Mouse (Mus musculus) left cerebral cortex, postnatal 10 days (tissue): ENCODE data around the gene Hoxc10. TPM values are rescaled to one million over a fixed set of nuclear protein-coding genes. Genes with fewer than 3 reads are reported as not detected.
A peak's percentile ranks its signal among the peaks of the same experiment; 100 is the strongest.

Experiments used
- DNase-seq, 2 experiments: peaks; one replicate each; pipeline ENCODE4 v3.0.0; 2021 to 2022; ENCODE audit warnings: low spot score in 2 of 2, mixed read lengths in 1 of 2; ENCODE audit errors: extremely low spot score in 1 of 2
- intact Hi-C: fragments of 180-260 bp; cut with DNase I; formaldehyde crosslinking; loops from one replicate; pipeline ENCODE4 v1.15.1; 2025
- total RNA-seq, 2 experiments: library from RNA; stranded (reverse); gene quantifications; 2 replicates each; pipeline ENCODE4 v1.2.3; 2021

The Hoxc10 gene
- total RNA-seq, 2 experiments from 2014 or later, result not detected

DNA sequence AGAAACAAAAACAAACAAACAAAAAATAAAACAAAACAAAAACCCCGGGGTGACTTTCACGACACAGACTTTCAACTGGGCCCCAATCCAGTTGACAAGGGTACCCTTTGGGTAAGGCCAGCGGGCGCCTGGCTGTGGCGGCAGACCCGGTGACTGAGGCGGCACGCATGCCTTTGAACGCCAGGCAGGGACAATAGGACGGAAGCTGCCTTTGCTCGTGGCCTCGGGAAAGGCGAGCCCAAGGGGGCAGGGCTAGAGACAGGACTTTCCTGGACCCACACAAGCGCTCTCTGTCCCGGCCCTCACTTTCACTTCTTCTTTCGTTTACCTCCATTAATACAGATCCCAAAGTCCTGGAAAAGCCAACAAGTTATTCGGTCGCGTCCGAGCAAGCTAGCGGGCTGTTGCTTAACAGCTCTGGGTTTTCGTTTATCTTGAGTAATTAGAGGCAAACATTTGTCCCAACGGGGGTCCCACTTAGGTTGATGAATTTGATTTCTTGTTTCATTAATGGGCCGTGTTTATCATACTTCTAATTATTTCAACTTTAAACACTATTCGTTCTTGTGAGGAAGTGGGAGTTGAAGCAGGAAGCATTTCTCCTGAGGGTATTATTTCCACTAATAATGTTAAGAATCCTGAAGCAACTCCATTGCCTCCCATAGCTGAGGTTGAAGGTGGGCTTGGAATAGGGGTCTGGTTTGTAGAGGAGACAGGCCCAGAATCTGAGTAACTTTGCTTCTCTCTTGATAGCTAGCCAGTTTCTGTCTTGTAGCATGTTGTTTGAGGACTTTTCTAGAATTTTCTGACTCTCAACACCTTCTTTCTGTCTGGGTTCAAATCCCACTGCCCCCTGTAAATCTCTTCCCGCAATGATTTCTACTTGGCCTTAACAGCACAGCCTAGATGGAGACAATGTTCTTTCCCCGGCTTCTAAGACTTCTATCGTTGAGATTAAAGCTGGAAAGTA, 2.6 kb upstream of the Hoxc10 start:
- no peak for DNase-seq
- intact Hi-C loops, result no loop called here

DNA sequence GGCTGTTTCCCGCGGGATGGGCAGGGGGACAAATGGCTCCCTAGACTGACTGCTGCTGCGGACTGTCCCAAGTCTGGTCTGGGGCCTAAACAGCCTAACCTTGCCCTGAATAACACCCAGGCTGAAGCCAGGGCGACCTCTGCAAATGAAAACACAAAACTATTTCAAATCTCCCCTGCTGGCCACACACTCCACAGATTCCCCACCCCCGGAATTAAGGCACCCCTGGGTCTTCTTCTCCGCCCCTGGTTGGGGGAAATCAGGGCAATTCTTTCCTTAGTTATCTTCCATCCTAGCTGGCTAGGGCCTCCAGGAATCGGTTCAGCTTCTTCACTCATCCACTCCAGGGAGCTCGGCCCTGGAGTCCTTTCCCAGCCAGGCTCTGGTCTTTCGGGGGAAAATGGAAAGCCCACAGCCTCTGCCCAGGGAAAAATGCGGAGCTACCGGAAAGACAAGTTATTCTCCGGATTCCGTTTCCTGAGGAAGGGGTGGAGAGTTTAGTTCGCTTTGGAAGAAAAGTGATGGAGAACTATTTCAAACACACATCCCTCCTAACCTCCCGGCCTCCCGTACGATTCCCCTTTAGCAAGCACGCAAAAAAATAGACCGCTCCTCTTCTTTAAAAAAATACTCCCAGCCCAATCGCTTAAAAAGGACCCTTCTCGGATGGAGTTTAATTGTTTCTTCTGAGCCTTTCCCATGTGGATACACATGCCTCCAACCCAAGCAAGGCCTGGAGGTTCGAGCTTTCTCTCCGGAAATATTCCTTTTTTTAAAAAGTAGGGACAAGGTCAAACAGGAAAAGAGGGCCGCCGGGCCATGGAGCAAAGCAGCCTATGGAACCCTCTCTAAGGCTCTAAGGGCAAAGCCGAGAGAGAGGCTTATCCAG, 1.3 kb upstream of the Hoxc10 start:
- DNase-seq, result no peak
- intact Hi-C loops, result no loop called here

DNA sequence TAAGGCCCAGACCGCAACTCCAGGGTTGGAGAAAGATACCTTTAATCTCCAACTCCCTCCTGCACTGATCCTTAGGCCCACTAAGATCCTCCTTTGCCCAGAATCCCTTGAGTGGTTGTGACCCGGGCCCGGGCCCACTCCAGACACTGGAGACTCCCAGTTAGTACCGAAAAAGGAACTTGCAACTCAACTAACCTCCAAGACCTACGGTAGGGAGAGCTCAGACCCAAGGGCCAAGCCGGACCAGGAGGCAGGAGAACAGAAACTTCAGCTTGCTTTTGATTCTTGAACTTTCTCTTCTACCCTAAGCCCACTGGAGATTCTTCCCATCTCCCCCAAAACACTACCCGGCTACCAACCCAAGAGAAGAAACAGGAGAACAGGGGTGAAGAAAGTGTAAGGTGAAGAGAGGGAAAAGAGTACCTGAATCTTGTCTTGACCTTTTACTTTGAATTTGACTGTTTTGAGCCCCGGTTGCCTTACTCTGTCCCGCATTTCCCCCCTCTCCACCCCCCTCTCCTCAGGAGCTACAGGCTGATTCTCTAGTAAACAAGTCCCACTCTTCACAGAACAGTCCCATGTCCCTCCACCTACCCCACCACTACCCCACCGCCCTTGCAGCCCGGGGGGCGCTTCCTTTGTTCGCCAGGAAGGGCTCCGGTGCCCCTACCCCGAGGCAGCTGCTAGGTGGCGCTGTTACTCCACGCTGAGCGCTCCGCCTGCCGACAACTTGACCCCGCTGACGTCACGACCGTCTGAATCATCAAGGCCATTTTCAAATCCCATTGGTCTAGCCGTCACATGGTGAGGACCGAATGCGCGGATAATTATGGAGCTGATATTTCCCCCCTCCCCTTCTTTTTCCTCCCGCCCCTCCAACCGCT, 462 bp upstream of the Hoxc10 start:
- peak in 1 of 2 experiments; percentile 70 for DNase-seq
- intact Hi-C loops, result no loop called here

DNA sequence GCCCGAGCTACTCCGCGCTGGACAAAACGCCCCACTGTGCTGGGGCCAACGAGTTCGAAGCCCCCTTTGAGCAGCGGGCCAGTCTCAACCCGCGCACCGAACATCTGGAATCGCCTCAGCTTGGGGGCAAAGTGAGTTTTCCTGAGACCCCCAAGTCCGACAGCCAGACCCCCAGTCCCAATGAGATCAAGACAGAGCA, 615 bp downstream of the Hoxc10 start, which contains the start of gene Hoxc5:
Gene Hoxc5 (plus strand): TSS at position 132 of the 199 bp plus-strand sequence.
- intact Hi-C loops, result no loop called here
- no peak for DNase-seq

DNA sequence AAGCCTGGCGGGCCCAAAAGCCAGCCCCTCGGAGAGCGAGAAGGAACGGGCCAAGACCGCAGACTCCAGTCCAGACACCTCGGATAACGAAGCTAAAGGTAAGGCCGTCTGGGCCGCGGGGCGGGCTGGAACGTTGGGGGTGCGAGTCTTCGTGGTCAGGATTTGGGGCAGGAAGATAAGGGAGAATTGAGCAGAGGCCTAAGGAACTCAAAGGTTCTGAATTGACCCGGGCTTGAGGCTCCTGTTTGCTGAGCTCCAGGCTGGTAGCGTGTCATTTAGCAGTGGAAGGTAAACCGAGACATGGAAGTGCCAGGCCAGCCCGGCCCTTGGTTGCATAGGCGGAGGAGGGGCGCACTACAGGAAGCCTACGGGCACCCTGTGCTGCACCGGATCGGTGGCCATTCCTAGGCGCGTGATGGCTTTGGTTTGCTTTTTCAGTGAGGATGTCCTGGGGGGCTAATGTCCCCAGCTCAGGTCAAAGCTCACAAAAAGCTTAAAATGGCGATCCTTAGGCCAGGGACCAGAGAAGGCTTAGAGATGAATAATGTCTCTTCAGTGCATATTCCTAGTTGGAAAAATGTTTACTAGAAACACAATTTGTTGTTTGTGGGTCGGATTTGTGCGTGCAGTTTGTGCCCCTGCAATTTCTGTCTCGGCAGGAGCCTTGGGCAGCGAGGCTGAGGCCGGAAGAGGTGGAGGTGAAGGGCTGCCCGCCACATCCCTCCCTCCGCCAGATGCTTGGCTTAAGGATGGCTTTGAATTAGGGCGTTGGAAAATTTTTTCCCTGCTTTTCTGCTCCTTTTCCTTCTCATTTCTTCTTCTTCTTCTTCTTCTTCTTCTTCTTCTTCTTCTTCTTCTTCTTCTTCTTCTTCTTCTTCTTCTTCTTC, 1.2 kb downstream of the Hoxc10 start:
- intact Hi-C loops, result no loop called here
- DNase-seq, result no peak

DNA sequence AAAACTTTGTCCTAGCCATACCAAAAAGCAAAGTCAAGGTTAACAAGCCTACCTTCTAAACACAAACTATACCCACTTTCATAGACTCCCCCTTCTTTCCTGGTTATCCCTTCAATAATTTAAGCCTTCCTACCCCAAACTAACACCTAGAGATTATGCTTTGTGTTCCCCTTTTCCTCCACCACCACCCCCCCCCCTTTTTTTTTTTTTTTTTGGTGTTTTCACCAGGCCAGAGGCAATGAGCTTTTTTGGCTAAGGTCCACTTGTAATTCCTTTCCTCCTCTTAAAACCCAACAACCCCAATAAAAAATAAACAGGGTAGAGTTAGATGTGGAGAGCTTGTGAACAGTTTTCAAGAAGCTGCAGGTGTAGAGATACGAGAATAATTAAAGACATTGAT, 2.7 kb downstream of the Hoxc10 start:
- DNase-seq, result no peak
- intact Hi-C loops, result no loop called here

DNA sequence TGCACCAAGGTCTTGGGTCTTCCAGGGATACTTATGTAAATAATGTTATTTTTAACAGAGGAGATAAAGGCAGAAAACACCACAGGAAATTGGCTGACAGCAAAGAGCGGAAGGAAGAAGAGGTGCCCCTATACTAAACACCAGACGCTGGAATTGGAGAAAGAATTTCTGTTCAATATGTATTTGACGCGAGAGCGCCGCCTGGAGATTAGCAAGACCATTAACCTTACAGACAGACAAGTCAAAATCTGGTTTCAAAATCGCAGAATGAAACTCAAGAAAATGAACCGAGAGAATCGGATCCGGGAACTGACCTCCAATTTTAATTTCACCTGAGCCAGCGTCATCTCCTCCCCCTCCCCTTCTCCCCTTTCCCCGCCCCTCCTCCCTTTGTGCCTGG, 4.1 kb downstream of the Hoxc10 start:
- intact Hi-C loops, result loop anchor here (5.0 kb wide), 1 partner anchor 208 kb away; no protein-coding TSS in a partner anchor
- DNase-seq, result no peak

DNA sequence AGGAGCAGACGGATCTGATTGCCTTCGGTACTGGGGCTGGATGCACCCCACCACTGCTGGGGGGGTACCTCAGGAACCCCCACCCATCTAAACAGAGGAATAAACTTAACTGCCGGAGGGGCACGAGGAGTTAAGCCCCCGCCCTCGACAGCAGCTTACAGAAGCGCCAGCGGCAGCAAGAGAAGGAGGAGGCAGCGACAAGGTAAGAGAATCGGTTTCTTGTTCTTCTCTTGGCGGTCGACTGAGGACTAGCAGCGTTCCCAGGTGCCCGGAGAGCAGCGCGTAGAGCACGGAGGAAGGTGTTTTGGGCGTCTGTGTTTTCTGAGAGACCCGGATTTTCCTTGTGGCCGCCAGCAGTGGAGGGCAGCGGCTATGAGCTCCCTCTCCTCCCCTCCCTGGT, 5.7 kb downstream of the Hoxc10 start:
- DNase-seq, result no peak
- intact Hi-C loops, result loop anchor here (5.0 kb wide), 1 partner anchor 210 kb away; no protein-coding TSS in a partner anchor

DNA sequence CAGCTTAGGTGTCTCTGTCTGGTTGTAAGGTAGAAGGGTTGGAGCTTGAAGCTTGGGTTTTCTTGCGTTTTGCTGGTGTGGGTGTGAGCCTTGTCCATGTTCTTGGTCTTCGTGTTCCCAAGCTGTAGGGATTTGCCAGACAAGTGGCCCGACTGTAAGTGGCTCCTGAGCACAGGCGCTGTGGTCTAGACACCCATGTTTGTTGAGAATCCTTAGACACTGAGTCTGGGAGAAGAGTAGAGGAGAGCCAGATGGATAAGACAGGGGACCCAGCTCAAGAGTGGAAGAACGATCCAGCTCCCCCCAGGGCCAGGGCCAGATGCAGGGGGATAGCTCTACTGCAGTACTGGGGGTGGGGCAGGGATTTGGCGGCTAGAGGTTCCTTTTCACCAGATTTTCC, 6.2 kb downstream of the Hoxc10 start:
- no peak for DNase-seq
- intact Hi-C loops, result loop anchor here (5.0 kb wide), 1 partner anchor 210 kb away; no protein-coding TSS in a partner anchor

DNA sequence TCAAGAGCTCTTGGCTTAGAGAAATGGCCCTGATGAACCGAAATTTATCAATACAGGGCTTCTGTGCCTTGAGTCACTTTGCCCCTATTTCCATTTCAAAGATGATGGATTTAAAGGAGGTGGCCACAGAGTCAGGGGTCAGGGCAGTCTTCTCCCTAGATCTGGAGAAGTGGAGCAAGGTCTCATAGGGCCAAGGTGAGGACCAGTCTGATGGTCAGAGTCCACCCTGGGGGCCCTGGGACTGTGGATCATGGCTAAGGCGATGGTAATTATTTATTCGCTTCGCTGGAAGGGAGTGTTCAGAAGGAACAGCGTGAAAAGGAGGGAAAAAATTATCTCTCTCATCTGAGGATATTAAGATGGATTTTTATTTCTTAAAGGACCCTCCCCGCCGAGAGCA, 8.4 kb downstream of the Hoxc10 start:
- no peak for DNase-seq
- intact Hi-C loops, result no loop called here

DNA sequence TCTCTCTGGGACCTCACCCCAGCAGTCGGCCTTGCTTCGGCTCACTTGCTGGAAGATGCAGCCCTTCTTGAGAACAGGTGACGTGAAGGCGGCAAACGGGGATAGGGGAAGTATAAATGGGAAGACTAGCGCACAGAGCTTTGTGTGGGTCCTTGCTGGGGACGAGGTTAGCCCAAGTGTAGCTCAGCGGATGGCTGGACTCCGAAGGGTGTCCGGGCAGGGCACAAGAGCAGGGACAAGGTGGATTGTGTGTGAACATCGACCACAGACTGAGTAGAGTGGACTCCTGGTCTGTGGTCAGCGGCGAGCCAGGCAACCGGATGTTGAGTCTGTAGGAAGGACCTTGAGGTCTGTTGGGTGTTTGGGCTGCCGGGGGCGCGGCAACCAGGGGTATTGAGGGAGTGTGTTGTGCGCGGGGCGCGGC, 9.1 kb downstream of the Hoxc10 start:
- intact Hi-C loops, result no loop called here
- no peak for DNase-seq

DNA sequence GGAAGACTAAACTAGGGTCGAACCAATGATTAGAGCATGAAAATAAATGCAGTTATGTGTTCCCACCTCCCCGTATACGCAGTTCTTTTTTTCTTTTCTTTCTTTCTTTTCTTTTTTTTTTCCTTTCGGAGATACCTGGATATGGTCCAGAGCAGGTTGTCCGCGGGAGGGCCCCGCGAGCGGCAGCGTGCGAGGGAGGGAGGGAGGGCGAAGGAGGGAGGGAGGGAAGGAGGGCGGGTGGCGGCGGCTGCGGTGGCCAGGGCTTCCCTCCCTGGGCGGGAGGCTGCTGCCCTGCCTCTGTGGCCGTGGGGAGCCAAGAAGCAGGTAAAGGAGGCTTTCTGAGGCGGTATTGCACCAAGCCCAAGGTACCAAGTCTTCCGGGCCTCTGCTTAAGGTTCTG, 9.6 kb downstream of the Hoxc10 start, which contains the start of gene Hoxc9:
Gene Hoxc9 (plus strand): TSS at position 269 of the 400 bp plus-strand sequence.
- intact Hi-C loops, result no loop called here
- DNase-seq, result no peak

DNA sequence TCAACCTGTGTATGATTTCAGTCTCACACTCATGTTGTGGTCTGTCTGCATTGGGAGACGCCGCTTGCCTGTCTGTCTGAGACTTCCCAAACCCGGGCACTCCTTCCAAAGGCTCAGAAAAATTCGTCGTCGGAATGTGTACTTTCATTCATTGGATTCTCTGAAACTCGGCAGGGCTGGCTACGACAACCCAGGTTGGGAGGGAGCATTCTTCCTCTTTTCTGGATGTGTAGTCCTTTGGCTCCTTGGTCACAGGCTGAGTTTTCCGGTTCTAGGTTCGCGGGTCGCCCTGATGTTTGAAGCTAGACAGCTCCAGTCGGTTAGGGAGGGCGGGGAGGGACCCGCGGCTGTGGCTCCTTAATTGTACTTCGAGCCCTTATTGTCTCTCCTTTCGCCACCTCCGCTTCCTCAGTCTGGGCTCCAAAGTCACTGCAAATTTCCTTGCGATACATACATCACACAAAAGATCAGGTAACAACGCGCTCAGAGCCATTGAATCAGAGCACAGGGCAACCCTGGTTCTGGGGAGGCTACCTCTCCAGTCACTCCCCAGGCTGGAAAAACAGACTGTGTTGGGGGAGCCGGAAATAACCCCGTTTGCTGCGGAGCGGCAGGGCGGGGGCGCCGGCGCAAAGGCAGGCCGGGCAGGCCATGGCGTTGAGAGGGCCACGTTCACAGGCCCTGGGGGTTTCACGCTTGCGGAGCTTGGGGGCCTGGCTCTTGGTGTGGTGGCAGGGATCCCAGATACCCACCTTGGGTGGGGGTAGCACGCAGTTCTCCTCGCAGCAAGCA, 10.2 kb downstream of the Hoxc10 start:
- no peak for DNase-seq
- intact Hi-C loops, result no loop called here

DNA sequence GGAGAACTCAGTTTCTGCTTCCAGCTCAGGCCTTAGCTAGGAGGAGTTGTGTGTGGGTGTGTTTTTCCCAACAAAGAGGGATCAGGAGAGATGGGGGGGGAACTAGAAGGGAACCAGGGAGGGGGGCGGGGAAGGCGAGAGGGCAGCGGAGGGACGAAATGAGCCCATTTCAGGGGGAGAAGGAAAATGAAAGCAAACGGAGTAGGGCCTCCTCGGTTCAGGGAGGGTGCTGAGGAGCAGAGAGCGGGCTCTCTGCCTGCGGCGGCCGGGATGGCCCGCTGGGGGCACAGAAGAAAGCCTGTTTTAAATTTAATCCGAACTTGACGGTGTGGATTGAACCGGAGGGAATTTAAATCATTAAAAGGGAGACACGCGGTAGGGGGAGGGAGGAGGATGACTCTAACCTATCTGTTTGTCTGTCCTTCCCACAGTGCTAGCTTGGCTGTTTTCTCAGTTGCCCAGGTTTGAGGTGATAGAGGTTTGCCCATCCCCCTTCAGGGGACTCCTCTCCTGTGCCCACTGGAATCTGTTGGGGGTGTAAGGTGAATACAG, 10.9 kb downstream of the Hoxc10 start:
- DNase-seq, result no peak
- intact Hi-C loops, result no loop called here

DNA sequence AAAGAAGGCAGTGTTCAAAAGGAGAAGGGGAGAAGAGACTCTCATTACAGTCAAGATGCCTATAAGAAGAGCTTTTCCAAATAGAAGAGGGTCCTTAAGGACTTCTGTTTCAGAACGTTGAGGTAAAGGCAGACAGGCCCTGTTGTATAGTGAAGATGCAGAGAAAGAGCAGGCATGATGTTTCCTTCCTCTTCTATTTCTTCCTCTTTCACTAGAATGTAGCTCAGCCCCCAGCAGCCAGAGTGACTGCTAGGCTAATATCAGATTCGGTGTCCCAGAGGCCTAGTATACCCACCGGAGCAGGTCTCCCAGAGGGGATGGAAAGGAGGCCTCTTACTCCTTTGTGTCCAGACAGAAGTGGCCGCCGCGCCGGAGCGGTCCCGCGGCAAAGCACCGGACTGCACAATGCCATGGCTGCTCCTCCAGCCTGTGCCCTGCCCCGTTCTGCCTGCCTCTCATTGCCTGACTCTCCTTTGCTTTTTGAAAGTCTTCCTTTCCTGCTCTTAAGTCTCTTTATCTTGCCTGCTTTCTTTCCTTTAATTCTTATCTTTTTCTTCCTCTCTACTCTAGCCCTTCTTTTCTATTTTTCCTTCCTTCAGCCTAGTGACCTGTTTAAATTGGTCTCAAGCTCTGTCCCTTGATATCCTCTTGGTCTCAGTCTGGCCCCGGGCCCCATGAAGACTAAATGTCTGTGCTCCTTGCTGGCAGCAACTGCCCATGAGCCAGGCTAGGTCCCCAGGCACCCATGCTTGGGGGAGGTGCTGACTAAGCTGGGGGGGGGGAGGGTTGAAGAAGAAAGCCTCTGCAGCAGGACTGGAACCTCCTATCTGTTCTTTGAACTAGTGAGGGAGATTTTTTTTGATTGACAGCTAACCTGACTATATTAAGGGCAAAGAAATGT, 12.3 kb downstream of the Hoxc10 start:
- intact Hi-C loops, result no loop called here
- no peak for DNase-seq

DNA sequence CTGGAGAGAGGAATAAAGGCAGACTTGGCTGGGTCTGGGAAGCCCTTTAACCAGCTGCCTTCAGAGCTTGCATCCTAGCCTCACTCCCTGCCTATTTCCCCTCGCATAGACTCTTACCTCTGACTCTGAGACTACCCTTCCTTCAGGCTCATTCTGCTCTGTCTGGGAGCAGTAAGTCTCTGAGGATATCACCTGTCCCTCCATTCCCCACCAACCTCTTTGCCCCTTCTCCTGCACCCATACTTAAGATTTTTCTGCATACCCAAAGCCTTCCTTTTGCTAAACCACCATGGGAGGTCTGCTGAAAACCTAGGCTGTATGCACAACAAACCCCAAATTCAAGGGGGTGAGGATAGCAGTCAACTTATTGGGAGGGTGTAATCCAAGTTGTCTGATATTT, 13.3 kb downstream of the Hoxc10 start:
- no peak for DNase-seq
- intact Hi-C loops, result loop anchor here (10.0 kb wide), 1 partner anchor 335 kb away; the partner anchor contains the start of gene Gpr84
